Mouse (Mus musculus) duodenum, adult 2 months (tissue): ENCODE measurements around the gene Yipf4. TPM values are rescaled to one million over a fixed set of nuclear protein-coding genes. Genes with fewer than 3 reads are reported as not detected.

Source experiments
- polyA plus RNA-seq: library from polyadenylated mRNA; depleted of rRNA; stranded (reverse); fragments of >200 nt; gene quantifications from 2 replicates; pipeline ENCODE4 v1.2.3, GENCODE M21; 2012; ENCODE audit warnings: low replicate concordance; rRNA removed

Yipf4 gene
- polyA plus RNA-seq: 117 and 249 TPM in 2 replicates

GRCm38 (mm10) chr17:74489024-74489900, at the start of gene Yipf4:
Gene Yipf4, plus strand, starts transcription at chr17:74489493.

GRCm38 (mm10) chr17:74458711-74459408, 30.4 kb upstream of the Yipf4 start, which contains the start of gene Nlrc4:
Gene Nlrc4, minus strand, starts transcription at chr17:74459142.

GRCm38 (mm10) chr17:74527729-74528607, 38.7 kb downstream of the Yipf4 start, which contains the start of gene Birc6:
Gene Birc6, plus strand, starts transcription at chr17:74528295.

Other genes starting within 250 kb of the Yipf4 start
- 10.7 and 15.5 TPM in 2 replicates for gene Memo1, start 194.0 kb upstream of the Yipf4 start, polyA plus RNA-seq
- gene Dpy30, start 165.5 kb upstream of the Yipf4 start, polyA plus RNA-seq: 20.2 and 28.6 TPM in 2 replicates
- 3.5 and 7.5 TPM in 2 replicates for gene Spast, start 150.5 kb upstream of the Yipf4 start, polyA plus RNA-seq
- 13.5 and 15.0 TPM in 2 replicates for gene Slc30a6, start 93.9 kb upstream of the Yipf4 start, polyA plus RNA-seq
- 2.1 and 4.4 TPM in 2 replicates for gene Nlrc4, start 30.4 kb upstream of the Yipf4 start, polyA plus RNA-seq
- 36.1 and 56.3 TPM in 2 replicates for gene Birc6, start 38.8 kb downstream of the Yipf4 start, polyA plus RNA-seq
- 1.1 and 1.3 TPM in 2 replicates for gene Ttc27, start 228.2 kb downstream of the Yipf4 start, polyA plus RNA-seq